Mouse (Mus musculus): ENCODE measurements around the gene Aqp3. TPM values are rescaled to one million over a fixed set of nuclear protein-coding genes. Genes with fewer than 3 reads are reported as not detected.

Aqp3 gene
- polyA plus RNA-seq, 1 experiment from 2014 or later, result 0.58 TPM

DNA sequence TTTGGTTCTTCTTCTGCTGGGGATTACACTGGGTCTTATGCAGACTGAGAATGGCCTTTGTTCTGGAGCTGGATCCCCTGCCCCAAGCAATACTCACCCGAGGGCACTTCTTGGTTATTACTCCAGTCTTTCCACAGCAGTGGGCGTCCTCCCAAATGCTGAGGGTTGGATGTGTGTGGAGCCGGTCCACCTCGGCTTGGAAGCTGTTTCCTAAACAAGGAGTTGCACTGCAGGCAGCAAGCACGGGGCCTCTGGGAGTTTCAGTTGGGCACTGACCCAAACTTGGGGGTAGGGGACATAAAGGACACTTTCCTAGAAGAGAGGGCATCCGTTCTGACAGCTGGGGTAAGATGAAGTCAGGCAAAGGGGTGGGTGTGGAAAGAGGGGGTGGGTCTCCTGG lies 23.5 kb downstream of the Aqp3 start:
- 80% methylated on average over 6 of the region's 6 CpGs for WGBS
- Histone ChIP-seq H3K36me3 (replicated peaks) (no peaks in the 10 kb centered on the region), H3K27ac (no peak overlapping the region), H3K4me3 (no peak overlapping the region), H3K9me3 (no peaks in the 10 kb centered on the region), H3K4me2 (no peak overlapping the region), H3K27me3 (replicated peaks) (no peaks in the 10 kb centered on the region), H3K4me1 (no peaks in the 10 kb centered on the region), H3K9ac (no peak overlapping the region)
- ATAC-seq (replicated peaks), result no peak

DNA sequence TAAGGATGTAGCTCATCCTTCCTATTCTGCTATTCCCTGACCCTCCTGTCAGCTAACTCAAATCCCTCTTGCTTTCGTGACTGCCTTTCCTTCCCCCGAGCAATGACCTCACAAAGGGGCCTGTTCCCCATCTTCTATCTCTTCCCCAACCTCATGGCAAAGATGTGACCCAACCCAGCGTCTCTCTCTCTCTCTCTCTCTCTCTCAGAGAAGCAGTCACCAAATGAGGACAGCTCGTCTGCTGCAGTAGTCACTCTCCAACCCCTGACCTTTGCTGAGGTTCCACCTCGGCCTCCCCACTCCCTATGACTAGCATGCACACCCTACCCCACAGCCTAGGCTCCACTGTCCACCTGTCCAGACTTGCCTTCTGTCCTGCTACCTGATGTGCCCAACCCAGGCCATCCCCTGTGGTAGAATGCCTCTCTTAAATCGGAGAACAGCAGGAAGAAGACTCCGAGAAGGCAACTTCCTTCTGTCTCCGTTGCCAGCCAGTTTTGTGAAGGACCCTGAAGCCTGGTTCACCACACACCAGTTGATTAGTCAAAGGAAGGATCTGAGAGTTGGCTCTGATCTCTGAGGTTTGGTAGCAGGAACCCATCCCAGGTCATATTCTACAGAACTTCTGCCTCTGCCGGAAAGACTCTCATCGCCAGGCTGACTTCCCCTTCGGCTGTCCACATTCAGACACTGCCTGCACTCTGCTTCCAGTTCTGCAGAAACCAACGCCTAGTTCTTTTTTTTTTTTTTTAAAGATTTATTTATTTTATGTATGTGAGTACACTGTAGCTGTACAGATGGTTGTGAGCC lies 24.8 kb downstream of the Aqp3 start:
- Histone ChIP-seq H3K4me3 (no peak overlapping the region), H3K27me3 (replicated peaks) (no peaks in the 10 kb centered on the region), H3K9ac (no peak overlapping the region), H3K36me3 (replicated peaks) (no peaks in the 10 kb centered on the region), H3K4me1 (no peaks in the 10 kb centered on the region), H3K9me3 (no peaks in the 10 kb centered on the region), H3K27ac (no peak overlapping the region), H3K4me2 (no peak overlapping the region)
- WGBS, result 87% methylated on average over 12 of the region's 12 CpGs
- ATAC-seq (replicated peaks), result no peak

DNA sequence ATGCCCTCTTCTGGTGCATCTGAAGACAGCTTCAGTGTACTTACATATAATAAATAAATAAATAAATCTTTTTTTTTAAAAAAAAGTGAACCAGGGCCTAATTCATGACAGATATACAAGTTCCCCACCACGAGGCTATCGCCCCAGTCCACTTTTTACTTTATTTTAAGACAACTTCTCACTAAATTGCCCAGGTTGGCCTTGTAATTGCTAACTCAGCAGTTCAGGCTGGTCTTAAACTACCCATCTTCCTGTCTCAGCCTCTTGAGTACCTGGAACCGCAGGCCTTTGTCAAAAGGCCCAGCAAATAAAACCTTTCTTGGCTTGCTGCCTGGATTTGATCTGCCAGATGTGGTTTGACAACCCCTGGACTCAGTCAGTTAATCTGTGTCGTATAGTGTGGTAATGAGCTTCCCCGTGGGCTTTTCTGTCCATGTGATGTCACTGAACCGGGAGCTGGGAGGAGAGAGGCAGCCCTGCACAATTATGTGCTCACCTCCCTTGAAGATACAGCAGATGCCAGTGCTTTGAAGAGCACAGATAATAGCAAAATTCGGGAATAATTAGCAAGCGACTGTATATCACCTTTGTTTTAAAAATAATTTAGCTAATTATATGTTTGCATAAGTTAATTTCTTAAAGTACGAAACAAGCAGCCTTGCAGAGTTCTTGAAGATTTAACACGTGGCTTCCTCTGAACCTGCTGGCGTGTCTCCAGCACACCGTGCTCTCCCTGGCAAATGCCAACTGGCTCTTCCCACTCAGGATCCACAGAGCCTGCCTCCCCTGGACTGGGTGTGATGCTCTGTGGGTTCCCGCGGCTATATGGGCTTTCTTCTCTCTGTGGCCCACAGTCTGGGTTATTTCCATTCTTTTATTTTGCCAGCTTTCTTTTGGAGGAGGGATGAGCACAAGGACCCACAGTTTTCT lies 26.2 kb downstream of the Aqp3 start:
- no peak for ATAC-seq (replicated peaks)
- Histone ChIP-seq H3K4me3 (no peak overlapping the region), H3K4me2 (no peak overlapping the region), H3K4me1 (no peaks in the 10 kb centered on the region), H3K27ac (no peak overlapping the region), H3K36me3 (replicated peaks) (no peaks in the 10 kb centered on the region), H3K27me3 (replicated peaks) (no peaks in the 10 kb centered on the region), H3K9me3 (no peaks in the 10 kb centered on the region), H3K9ac (no peak overlapping the region)
- WGBS, result 75% methylated on average over 14 of the region's 14 CpGs

DNA sequence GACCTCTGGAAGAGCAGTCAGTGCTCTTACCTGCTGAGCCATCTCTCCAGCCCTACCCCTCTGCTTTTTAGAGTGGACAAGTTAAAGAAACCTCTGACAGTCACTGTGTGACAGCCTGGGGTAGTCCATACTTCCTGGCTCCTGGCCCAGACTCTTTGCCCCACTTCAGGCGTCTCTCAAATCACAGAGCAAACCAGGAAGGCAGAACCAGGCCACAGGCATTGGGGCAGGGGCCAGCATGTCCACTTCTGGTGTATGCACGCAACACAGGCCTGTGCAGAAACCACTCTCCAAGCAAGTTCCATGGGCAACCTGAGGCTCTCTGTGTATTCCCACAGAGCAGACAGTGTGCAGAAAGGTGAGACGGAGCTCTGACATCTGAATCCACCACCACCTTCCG lies 32.8 kb downstream of the Aqp3 start:
- no peak overlapping the region for H3K9ac ChIP-seq
- no peak overlapping the region for H3K27ac ChIP-seq
- no peaks in the 10 kb centered on the region for H3K9me3 ChIP-seq
- no peaks in the 10 kb centered on the region for H3K36me3 ChIP-seq (replicated peaks)
- no peaks in the 10 kb centered on the region for H3K27me3 ChIP-seq (replicated peaks)
- no peak overlapping the region for H3K4me2 ChIP-seq
- no peak overlapping the region for H3K4me3 ChIP-seq
- ATAC-seq (replicated peaks), result no peak
- WGBS, result 89% methylated on average over 4 of the region's 4 CpGs
- no peaks in the 10 kb centered on the region for H3K4me1 ChIP-seq

DNA sequence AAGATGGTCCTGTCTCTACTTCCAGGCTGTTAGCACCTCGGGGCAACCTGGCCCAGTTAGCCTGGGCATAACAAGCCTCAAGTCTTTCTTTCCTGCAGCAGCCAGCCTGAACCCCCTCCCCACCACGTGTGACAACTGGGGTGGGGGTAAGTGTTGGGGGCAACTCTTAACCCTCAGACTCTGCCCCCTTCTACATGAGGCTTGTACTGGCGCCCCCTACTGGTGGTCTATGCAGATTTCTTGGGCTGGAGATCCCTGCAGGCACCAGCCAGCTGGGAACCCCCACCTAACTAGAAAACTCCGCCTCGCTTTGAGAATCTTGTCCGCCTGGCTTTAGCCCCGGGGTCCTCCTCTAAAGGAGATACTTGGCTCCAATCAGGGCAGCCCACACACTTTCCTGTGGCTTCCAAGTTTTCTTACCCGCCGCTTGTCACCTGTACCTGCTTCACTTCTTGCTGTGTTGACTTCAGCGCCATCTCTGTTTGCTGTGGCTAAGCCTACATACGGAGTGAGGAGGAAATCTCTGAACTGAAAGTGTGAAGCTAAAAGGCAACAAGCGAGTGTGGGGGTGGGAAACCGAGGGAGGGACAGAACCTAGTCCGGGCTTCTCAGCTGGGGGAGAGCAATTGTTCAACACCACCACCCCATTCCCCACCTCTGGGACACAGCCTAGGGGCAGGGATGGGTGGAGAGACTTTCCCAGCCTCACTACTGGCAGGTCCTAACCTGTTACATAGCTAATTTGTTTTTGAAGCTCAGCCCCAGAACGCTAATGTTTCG lies 33.9 kb downstream of the Aqp3 start:
- Histone ChIP-seq H3K36me3 (replicated peaks) (no peaks in the 10 kb centered on the region), H3K27me3 (replicated peaks) (no peaks in the 10 kb centered on the region), H3K9ac (no peak overlapping the region), H3K4me2 (no peak overlapping the region), H3K4me1 (no peaks in the 10 kb centered on the region), H3K27ac (no peak overlapping the region), H3K9me3 (no peaks in the 10 kb centered on the region), H3K4me3 (no peak overlapping the region)
- ATAC-seq (replicated peaks), result no peak
- WGBS, result 23% methylated on average over 16 of the region's 16 CpGs

DNA sequence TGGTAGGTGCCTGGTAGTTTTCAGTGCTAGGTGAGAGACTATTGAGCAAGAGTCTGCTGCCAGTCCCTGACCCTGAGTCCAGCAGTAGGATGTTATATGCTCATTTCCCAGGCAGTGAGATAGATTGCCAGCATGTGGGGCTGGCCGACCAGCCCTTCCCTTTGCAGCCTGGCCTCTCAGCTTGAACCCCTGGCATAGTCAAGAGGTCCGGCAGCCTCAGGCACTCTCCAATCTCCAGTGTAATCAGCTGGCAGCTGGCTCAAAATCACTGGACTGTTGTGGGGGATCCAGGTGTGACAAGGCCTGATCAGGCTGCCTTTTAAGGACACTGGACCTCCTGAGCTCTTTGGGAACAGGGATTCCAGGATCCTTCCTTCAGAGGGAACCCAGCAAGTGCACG lies 34.6 kb downstream of the Aqp3 start:
- 60% methylated on average over 3 of the region's 3 CpGs for WGBS
- Histone ChIP-seq H3K4me1 (no peaks in the 10 kb centered on the region), H3K36me3 (replicated peaks) (no peaks in the 10 kb centered on the region), H3K4me3 (no peak overlapping the region), H3K4me2 (no peak overlapping the region), H3K27me3 (replicated peaks) (no peaks in the 10 kb centered on the region), H3K9ac (no peak overlapping the region), H3K9me3 (no peaks in the 10 kb centered on the region), H3K27ac (no peak overlapping the region)
- ATAC-seq (replicated peaks), result no peak

GRCm38 (mm10) chr4:41057361-41057760 lies 40.6 kb downstream of the Aqp3 start:
- Histone ChIP-seq H3K4me3 (no peak overlapping the region), H3K9ac (no peak overlapping the region), H3K9me3 (no peaks in the 10 kb centered on the region), H3K4me2 (no peak overlapping the region), H3K27me3 (replicated peaks) (no peaks in the 10 kb centered on the region), H3K36me3 (replicated peaks) (no peaks in the 10 kb centered on the region), H3K27ac (no peak overlapping the region), H3K4me1 (no peaks in the 10 kb centered on the region)
- ATAC-seq (replicated peaks), result no peak
- 73% methylated on average over 6 of the region's 9 CpGs for WGBS

- Histone ChIP-seq H3K4me1 (no peaks in the 10 kb centered on the region), H3K27me3 (replicated peaks) (no peaks in the 10 kb centered on the region), H3K36me3 (replicated peaks) (no peaks in the 10 kb centered on the region), H3K4me3 (no peak overlapping the region), H3K9ac (no peak overlapping the region), H3K9me3 (no peaks in the 10 kb centered on the region), H3K4me2 (no peak overlapping the region), H3K27ac (no peak overlapping the region)
- 73% methylated on average over 7 of the region's 7 CpGs for WGBS
- ATAC-seq (replicated peaks), result no peak
Observed at GRCm38 (mm10) chr4:41056742-41057332, 41.1 kb downstream of the Aqp3 start.

DNA sequence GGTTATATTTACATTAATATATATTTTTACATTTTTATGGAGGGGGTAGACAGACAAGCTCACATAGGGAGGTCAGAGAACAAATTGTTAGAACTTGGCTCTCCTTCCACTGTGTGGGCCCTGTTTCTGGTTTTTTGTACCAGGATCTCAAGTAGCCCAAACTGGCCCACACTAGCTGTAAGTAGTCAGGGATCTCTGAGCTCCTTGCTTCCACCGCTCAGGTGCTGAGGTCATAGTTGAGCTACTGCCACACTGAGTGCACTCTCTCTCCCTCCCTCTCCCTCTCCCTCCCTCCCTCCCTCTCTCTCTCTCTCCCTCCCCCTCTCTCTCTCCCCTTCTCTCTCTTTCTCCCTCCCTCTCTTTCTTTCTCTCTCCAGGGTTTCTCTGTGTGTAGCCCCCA lies 41.7 kb downstream of the Aqp3 start:
- 23% methylated on average over 1 of the region's 1 CpGs for WGBS
- Histone ChIP-seq H3K4me2 (no peak overlapping the region), H3K4me1 (no peaks in the 10 kb centered on the region), H3K9ac (no peak overlapping the region), H3K9me3 (no peaks in the 10 kb centered on the region), H3K4me3 (no peak overlapping the region), H3K36me3 (replicated peaks) (no peaks in the 10 kb centered on the region), H3K27me3 (replicated peaks) (no peaks in the 10 kb centered on the region), H3K27ac (no peak overlapping the region)
- ATAC-seq (replicated peaks), result no peak

DNA sequence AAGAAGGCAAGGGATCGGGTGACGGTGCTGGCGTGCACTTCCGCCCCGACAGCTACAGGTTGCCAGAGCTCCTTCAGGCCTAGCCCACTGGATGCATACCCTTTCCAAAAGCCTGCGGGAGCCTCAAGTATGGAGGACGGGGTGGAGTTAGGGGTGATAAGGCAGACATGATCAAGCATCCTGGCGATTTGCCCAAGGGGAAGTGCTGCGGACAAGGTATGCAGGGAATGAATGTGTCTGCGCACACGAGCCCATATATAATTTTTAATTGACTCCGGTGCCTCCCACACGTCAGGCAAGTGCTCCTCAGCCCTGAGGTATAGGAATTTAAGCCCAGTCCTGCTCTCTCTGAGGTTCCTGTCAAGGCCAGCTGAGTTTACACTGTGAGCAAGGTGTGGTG lies 42.9 kb downstream of the Aqp3 start:
- Histone ChIP-seq H3K9ac (no peak overlapping the region), H3K27me3 (replicated peaks) (no peaks in the 10 kb centered on the region), H3K36me3 (replicated peaks) (no peaks in the 10 kb centered on the region), H3K4me3 (no peak overlapping the region), H3K4me1 (peaks cover 4% of the 10 kb centered on the region), H3K9me3 (no peaks in the 10 kb centered on the region), H3K27ac (no peak overlapping the region), H3K4me2 (no peak overlapping the region)
- no peak for ATAC-seq (replicated peaks)
- WGBS, result 88% methylated on average over 13 of the region's 13 CpGs

DNA sequence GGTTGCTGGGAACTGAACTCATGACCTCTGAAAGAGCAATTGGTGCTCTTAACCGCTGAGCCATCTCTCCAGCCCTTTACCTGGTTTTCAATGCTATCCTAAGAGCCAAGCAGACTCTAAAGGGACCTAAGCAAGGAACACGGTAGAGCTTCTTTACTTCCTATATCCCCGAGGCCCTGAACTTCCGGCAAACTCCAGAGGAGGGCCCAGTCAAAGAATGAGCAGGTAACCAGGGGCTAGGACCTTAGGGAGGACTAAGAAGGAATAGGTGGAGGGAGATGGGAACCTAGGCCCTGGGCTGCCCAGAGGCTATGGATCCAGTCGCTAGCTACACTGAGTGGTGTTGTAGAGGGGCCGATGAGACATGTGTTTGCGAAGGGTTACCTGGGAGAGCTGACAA lies 46.2 kb downstream of the Aqp3 start:
- no peak for ATAC-seq (replicated peaks)
- no peak overlapping the region for H3K4me2 ChIP-seq
- no peaks in the 10 kb centered on the region for H3K9me3 ChIP-seq
- H3K4me3 ChIP-seq, result no peak overlapping the region
- H3K4me1 ChIP-seq, result peaks cover 4% of the 10 kb centered on the region
- H3K9ac ChIP-seq, result no peak overlapping the region
- H3K27me3 ChIP-seq (replicated peaks), result no peaks in the 10 kb centered on the region
- 79% methylated on average over 7 of the region's 7 CpGs for WGBS
- H3K36me3 ChIP-seq (replicated peaks), result no peaks in the 10 kb centered on the region
- H3K27ac ChIP-seq, result no peak overlapping the region
